Mouse (Mus musculus): Measurements from ENCODE around the gene Tmem121.
"Not testable (repeated sequence)": the region's sequence is repeated elsewhere in the genome, so short reads cannot be mapped to it uniquely, and the experiment has no call there.

Tmem121 gene

DNA sequence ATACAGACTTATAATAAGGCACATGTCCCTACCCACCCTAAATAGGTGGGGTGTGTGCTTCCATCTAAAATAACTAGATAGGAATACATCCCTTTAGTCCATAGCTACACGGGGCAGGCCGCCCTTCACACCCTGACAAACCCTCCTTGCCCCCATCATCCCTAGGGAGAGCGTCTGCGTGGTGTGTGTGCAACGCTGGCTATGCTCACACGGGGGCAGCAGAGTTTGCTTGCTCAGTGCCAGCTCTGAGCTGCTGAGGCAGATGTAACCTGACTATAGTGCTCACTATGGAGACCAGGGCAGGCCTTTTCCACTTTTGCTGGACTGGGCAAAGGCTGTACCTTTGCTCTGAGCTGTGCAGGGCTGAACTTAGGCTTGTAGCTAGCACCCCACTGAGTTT, 37.0 kb downstream of the Tmem121 start:
- DNase-seq = no peak

DNA sequence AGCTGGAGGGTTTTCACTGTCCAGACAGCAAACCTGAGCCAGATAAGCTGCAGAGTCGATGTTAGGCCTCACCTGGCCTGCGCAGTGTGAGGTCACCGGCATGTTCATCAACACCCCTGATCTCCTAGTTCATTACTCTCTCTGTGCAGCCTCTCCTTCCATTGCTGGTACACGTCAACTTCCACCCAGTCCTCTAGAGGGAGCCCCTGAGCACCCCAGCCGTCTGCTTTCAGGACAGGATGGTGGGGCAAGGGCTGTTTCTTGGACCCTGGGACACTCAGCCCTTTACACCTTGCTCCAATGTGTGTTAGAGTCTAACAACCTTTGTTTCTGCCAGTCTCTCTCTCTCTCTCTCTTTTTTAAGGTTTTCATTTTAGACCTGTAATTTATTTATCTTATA, 38.5 kb downstream of the Tmem121 start:
- DNase-seq = no peak

DNA sequence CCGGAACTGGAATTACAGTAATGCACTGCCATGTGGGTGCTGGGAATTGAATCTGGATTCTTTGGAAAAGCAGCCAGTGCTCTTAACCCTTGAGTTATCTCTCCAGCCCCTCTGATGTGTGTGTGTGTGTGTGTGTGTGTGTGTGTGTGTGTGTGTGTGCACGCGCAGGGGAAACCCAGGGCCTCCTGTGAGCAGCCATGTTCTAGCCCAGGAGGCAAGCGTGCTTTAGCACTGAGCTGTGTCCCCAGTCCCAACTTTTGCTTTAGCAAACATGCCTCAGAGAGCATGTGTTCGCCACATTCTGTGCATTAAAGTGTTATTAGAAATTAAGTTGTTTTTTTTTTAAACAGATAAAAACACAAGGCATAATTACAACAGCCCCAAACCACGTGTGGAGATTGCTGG, 39.0 kb downstream of the Tmem121 start:
- DNase-seq = no peak

DNA sequence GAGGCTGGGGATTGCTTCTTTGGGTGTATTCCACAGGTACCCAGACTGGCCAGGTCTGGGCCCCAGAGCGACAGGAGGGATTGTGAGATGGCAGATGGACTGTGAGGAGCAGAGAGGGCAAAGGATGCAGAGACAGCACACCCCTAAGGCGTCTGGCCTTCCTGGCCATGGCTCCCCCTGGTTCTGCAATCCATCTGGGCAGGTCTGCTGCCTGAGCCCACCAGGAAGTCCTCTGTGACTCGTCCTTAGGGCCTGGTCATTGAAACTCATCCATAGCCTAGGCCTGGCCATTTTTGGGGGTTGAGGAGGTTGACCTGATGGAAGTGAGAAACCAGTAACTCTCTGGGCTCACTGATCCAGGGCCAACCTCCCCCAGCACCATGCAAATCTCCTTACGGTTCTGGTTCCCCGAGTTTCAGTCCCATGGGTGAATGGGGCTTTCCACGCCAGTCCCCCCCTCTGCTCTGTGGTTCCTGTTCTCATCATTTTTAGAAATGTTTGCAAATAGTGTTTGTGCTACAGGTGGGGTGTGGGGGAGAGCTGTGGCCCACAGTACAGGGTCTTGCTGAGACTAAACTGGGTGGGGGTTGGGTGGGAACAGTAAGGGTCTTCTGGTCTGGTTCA, 42.4 kb downstream of the Tmem121 start:
- DNase-seq = no peak

DNA sequence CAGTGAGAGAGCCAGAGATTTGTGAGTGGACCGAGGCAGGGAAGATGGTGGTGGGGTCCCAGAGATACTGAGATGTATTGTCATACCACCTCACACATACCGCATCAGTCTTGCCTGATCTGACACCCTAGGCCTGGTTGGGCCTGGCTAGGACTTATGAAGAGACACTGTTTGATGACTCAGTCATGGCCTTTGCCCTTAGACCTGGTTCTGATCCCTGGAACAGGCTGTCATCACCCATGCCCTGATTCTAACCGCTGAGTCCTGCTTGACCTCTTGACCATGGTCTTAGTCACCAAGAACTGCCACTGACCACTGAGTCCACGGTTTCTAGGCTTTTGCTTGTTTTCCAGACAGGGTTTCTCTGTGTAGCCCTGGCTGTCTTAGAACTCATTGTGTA, 45.0 kb downstream of the Tmem121 start:
- DNase-seq = no peak

DNA sequence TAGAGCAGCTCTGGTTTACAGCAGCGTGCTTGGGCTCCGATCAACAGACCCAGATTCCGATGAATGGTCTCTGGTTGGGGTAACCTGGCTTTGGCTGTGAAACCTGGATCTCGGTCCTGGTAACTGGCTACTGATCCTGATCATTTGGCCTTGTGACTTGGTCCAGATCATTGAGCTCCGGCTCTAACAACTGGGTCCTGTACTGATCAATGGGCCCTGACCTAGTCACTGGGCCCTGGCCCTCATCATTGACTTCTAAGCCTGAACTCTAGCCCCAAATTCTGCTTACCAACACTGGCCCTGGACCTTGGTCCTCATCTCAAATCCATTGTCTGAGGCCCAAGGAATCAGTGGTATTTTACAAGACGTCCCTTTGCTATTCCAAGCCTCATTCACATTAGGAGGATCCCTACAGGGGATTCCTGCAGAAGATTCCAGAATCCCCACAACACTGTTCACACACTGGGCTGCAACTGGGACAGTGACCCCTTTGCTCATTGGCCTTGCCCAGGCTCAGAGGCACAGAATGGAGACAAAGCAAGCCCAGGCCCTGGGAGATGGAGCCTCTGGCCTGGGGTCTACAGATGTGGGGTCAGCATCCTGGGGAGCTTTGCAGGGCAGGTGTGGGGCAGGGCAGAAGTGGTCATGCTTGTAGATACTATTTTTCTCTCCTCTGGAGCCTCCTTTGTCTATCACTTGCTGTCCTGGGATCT, 46.0 kb downstream of the Tmem121 start:
- DNase-seq = not testable (repeated sequence)

DNA sequence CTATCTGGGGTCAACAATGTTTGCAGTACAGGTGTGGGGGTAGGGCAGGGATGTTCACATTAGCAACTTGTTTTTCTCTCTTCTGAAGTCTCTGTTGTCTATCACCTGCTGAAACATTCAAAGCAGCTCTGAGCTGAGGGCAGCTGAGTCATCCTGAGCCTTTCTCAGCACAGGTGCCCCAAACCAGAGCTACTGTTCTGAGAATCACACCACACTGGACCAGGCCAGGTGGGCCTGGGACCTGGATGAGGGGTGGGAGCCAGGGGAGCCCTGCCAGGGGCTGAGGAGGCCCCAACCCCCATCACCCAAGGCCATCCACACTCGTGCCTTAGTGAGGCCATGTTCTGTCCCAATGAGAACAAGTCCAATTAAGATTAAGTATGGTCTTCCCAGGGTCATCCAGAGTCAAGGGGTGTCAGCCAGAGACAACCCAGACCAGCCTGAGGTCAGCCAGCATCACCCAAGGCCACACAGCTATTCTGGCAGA, 46.6 kb downstream of the Tmem121 start:
- not testable (repeated sequence) for DNase-seq

All from cerebellum, adult 8-10 months (tissue).